Mouse (Mus musculus) olfactory bulb, adult 2 months (tissue): ENCODE measurements around the gene Ank3.

Experiments used
- CTCF ChIP-seq: fragments of 200-500 bp; IDR thresholded peaks from 2 replicates; pipeline ENCODE4 v1.5.1; 2012; ENCODE audit warnings: low read depth, mild to moderate bottlenecking, low read length, moderate library complexity; ENCODE audit not compliant: insufficient read depth
- POLR2A ChIP-seq: fragments of 200-500 bp; IDR thresholded peaks from 2 replicates; pipeline ENCODE4 v1.6.1; 2012; ENCODE audit warnings: mild to moderate bottlenecking, low read depth, low read length, moderate library complexity; ENCODE audit not compliant: insufficient read depth

- TF ChIP-seq CTCF (no peak), POLR2A (no peak)
These were observed 55.0 kb downstream of the Ank3 start for GRCm38 (mm10) chr10:69453531-69453930.
